Mouse (Mus musculus) MEL-GATA-1-ER (cell line): ENCODE measurements around the gene Ern1.
A peak's percentile ranks its signal among the peaks of the same experiment; 100 is the strongest.

Experiments
- DNase-seq: peaks from one replicate; pipeline ENCODE4 v3.0.0-alpha.2; 2012; ENCODE audit warnings: low read depth; ENCODE audit errors: extremely low read depth

Ern1 gene

GRCm38 (mm10) chr11:106487733-106488115 lies at the start of gene Ern1:
Gene Ern1 (minus strand): TSS chr11:106487852.
- DNase-seq: no peak

GRCm38 (mm10) chr11:106536253-106536912 lies 48.7 kb upstream of the Ern1 start:
- DNase-seq: no peak

- no peak for DNase-seq
Observed at GRCm38 (mm10) chr11:106535660-106536252, 48.1 kb upstream of the Ern1 start.

- DNase-seq: no peak
Observed at GRCm38 (mm10) chr11:106532248-106532790, 44.7 kb upstream of the Ern1 start.

GRCm38 (mm10) chr11:106529786-106530185 lies 42.1 kb upstream of the Ern1 start:
- DNase-seq: no peak

GRCm38 (mm10) chr11:106529113-106529512 lies 41.5 kb upstream of the Ern1 start:
- no peak for DNase-seq

GRCm38 (mm10) chr11:106527926-106528325 lies 40.3 kb upstream of the Ern1 start:
- DNase-seq: no peak

- no peak for DNase-seq
Observed at GRCm38 (mm10) chr11:106527147-106527821, 39.6 kb upstream of the Ern1 start.

- DNase-seq: no peak
Observed at GRCm38 (mm10) chr11:106522538-106522937, 34.9 kb upstream of the Ern1 start.

- DNase-seq: no peak
Observed at GRCm38 (mm10) chr11:106521612-106522011, 34.0 kb upstream of the Ern1 start.

- DNase-seq: no peak
Observed at GRCm38 (mm10) chr11:106520404-106520803, 32.8 kb upstream of the Ern1 start.

GRCm38 (mm10) chr11:106519519-106519918 lies 31.9 kb upstream of the Ern1 start:
- no peak for DNase-seq

GRCm38 (mm10) chr11:106518391-106518790 lies 30.7 kb upstream of the Ern1 start:
- DNase-seq: no peak

GRCm38 (mm10) chr11:106515079-106515745 lies 27.6 kb upstream of the Ern1 start:
- peak; percentile 14 for DNase-seq

- DNase-seq: no peak
Observed at GRCm38 (mm10) chr11:106514446-106514845, 26.8 kb upstream of the Ern1 start.

- DNase-seq: no peak
Observed at GRCm38 (mm10) chr11:106513166-106513565, 25.5 kb upstream of the Ern1 start.

GRCm38 (mm10) chr11:106512006-106512390 lies 24.3 kb upstream of the Ern1 start:
- no peak for DNase-seq

GRCm38 (mm10) chr11:106511236-106512005 lies 23.8 kb upstream of the Ern1 start:
- no peak for DNase-seq

GRCm38 (mm10) chr11:106507638-106508037 lies 20.0 kb upstream of the Ern1 start:
- no peak for DNase-seq

GRCm38 (mm10) chr11:106506211-106506610 lies 18.6 kb upstream of the Ern1 start:
- DNase-seq: no peak

- no peak for DNase-seq
Observed at GRCm38 (mm10) chr11:106504129-106504528, 16.5 kb upstream of the Ern1 start.
